Mouse (Mus musculus) cortical plate, adult 2 months (tissue): ENCODE results near the gene Arhgef33.

Experiments
- CTCF ChIP-seq: fragments of 200-500 bp; IDR thresholded peaks from 2 replicates; pipeline ENCODE4 v1.5.1; 2011; ENCODE audit warnings: mild to moderate bottlenecking, control low read depth, low read length; ENCODE audit not compliant: insufficient read depth; ENCODE audit errors: extremely low read depth
- POLR2A ChIP-seq: fragments of 200-500 bp; IDR thresholded peaks from 2 replicates; pipeline ENCODE4 v1.6.1; 2011; ENCODE audit warnings: mild to moderate bottlenecking, low read length, control low read depth; ENCODE audit not compliant: insufficient read depth; ENCODE audit errors: extremely low read depth

- TF ChIP-seq CTCF (no peak), POLR2A (no peak)
These were observed 17.3 kb downstream of the Arhgef33 start for GRCm38 (mm10) chr17:80324521-80324920.
